Mouse (Mus musculus): ENCODE results near the gene Pex10.

Gene Pex10

DNA sequence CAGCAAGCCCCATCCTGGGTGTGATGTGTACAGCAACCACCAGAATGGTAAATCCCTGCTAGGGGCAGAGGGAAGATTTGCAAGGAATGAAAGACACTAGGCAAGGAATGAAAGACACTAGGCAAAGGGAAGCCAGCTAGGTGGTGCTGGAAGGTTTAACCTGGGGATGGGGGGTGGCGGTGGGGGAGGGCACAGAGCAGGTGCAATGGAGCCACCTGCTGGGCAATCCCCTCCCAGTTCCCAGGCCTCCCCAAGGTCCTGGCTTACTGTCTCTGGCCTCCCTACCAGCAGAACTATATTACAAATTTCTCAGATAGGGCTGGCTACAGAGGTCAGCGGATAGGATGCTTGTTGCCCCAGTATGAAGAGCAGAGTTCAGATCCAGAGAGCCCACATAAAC lies 2.3 kb upstream of the Pex10 start:
- DNase-seq (ENCODE audit: low read depth, low spot score): no peak

DNA sequence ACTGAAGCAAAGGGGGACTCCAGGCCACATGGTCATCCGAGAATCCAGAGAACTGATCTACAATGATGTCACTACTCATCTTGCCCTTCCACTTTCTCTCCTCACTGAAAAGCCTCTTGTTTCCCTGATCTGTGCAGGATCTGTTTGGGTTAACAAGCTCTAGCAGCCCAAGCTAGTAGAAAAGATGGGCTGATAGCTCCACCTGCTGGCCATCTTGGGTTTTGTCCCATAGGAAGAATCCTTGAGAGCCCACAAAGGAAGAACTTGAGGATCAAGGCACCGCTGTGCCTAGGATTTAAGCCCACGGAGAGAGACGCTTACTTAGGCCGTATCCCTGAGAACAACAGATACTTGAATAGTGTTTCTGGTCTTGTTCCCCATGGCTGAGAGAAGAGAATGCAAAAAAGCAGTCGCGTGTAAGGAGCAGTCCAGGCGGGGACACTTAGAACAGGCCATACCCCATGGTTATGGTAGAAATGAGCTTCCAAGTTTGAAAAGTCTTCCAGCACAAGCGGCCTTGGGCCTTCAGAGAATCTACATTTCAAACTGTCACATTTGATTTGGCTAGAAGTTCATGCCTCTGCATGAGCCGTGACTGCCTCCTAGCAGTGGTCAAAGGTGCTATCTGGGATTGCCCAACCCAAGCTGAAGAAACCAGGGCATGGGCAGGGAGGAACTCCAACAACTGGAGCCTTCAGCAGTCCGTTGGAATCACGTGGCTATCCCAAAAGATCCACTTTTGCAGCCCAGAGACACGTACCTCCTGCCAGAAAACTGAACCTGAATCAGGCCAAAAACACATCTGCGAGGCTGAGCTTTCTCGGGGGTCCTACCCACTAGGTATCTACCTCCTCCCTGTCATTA lies 614 bp upstream of the Pex10 start:
- DNase-seq (ENCODE audit: low read depth, low spot score): peak; percentile 97

DNA sequence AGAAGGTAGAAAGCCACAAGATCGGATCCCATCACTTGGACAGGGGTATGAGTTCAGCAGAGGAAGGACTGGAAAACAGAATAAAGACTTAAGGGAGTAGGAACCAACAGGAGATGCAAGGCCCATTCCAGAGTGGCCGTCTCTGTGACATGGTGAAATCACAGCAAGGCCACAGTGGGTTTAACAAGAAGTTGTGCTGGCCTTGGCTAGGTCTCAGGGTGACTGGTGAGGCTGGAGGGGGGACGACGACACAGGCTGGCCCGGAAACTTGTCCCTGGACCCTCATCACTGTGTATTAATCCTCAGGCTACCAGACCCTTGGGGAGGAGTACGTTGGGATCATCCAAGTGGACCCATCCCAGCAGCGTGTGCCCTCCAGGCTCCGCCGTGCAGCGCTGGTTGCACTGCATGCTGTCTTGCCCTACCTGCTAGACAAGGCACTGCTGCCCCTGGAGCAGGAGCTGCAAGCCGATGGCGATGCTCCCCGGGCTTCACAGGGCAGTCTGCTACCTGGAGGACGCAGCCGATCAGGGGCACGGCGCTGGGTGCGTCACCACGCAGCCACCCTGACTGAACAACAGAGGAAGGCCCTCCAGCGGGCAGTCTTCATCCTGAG lies 1.6 kb downstream of the Pex10 start:
- no peak for DNase-seq (ENCODE audit: low read depth, low spot score)

DNA sequence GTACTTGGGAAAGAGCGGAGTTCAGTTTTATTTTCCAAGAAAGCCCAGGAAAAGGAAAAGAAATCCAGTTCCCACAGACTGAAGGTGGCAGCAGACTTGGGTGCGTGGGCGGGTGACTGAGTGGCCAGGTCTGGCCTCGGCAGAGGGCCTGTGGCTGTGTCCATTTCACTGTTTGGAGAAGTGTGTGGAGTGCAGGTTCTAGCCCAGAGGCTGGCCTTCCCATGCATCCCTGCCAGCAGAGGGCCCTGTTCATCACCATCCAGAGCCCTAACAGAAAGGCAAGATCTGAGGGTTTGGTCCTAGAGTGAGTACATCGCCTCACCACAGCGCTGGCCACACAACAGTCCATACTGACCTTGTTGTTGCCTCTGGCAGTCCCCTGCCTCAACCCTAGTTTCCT lies 2.4 kb downstream of the Pex10 start:
- peak; percentile 77 for DNase-seq (ENCODE audit: low read depth, low spot score)

DNA sequence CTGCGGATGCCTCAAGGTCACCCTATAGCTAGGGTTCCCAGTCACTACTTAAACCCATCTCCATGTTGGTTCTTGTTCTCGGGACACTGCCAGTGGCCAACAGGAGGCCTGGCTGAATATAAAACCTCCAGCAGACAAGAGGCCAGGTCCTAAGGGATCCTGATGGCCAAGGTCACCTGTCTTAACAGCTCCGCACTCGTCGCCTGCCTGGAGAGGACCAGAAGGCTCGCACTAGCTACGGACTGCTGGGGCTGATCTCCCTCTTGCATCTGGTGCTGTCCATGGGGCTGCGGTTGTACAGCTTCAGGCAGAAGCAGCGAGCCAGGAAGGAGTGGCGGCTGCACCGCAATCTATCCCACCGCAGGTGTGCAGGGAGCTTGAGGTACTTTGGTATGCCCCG lies 3.4 kb downstream of the Pex10 start:
- DNase-seq (ENCODE audit: low read depth, low spot score): no peak

DNA sequence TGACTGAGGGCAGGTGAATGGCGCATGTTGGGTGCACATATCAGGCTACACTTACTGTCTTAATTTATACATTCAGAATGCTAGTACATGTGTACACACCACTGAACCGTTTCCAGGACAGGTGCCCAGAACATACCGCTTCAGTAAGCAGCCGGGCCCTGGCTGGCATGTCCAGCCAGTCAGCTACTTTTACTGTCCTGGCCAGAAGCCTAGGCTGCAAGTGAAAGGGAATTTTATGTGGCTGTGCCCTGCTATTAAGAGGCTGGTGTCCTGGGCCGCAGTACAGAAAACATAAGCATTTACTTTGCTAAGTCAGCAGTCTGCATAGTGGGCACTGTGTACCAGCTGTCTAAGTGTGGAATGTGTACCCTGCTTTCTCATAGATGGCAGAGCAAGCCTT lies 4.1 kb downstream of the Pex10 start:
- no peak for DNase-seq (ENCODE audit: low read depth, low spot score)

DNA sequence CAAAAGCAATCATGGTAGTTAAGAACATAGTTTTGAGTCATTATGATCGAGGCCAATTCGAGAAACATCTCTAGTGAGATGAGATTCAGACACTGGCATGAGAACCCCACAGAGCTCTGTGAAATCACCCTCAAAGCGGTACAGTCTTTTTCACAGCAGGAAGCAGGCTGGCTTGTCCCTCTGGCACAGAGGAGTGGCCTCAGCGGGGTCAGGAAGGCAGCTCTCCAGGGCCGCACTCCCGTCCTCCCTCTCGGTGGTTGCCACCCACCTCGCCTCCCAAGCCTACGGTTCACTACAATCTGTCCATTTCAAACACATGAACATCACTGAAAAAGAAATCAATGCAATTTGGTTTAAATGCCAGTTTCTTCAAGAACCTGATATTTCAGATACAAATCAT lies 7.6 kb downstream of the Pex10 start:
- DNase-seq (ENCODE audit: low read depth, low spot score): no peak

DNA sequence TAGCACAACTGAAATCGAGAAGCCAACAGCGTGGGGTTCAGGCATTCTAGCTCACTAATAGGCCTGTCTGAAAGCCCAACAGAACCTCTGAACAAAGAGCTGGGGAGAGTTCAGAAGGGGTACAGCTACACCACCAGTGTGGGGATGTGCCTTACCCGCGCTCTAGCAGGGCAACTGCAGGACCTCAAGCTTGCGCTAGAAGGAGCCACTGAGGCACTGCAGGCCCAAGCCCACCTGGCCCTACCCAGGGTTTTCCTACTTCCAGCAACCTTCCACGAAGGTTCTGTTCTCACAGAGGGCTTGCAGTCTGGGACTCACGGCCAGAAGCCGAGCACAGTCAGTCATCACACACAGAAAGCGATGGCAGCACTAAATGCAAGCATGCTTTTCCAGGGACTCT lies 8.3 kb downstream of the Pex10 start:
- DNase-seq (ENCODE audit: low read depth, low spot score): no peak

DNA sequence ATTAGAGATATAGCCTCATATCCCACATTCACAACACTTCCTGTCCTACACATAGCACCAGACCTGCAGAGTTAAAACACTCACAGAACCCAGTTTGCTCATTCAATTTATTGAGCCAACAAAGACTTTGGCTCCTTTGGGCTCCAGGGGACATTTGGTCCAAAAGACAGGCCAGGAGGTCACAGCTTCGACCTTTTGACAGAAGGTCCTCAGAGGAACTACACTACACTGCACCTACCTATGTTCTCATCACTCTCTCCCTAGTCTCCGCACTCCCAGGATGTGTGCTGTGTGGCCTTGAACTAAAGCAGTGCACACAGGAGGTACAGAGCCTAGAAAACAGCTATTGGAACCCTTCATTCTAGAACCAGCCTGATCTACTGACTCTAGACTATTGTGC lies 9.0 kb downstream of the Pex10 start:
- DNase-seq (ENCODE audit: low read depth, low spot score): no peak

DNA sequence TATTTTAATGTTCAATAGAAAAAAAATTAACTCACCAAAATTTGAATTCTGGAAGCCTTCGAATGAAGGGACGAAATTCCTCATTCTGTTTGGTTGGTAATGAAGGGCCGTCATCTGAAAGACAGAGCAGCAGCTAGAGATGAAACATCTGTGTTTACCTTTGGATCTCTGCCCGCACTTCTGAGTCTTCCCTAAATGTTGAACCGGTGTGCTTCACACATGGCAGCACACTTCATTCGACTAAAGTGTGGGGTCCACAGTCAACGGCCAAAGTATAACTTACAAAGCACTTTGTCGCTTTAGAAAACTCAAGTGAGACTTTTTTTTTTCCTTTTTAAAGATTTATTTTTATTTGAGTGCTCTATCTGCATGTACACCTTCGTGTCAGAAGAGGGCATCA lies 9.9 kb downstream of the Pex10 start:
- DNase-seq (ENCODE audit: low read depth, low spot score): no peak

DNA sequence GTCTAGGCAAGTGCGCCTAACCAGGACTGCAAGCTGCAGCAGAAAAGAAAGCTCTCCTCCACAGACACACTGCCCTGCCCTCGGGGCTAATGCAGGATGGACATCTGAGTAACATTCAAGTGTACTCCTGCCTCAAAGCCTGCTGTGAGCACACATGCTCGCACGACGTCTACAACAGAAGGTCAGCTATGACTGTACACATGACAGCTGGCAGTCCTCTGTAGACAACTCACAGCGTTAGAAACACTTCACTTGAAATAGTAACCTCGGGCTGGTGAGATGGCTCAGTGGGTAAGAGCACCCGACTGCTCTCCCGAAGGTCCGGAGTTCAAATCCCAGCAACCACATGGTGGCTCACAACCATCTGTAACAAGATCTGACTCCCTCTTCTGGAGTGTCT lies 12.0 kb downstream of the Pex10 start:
- DNase-seq (ENCODE audit: low read depth, low spot score): peak; percentile 74

DNA sequence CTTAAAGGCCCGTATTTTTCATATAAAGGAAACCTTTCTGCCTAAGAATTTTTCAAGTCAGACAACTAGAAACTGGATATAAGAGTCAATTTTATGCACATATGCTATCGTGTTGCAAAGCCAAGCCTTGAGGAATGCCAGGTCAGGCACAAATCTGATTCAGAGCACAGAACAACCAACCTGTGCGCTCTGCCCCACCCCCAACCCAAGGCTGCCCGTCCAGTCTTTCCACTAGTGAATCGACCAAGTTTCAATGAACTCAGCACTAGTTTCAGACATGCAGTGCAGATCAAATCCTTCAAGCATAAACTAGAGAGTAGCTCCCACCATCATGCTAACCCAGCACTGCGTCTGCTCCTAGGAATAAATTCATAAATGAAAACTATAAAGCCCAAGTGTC lies 12.8 kb downstream of the Pex10 start:
- no peak for DNase-seq (ENCODE audit: low read depth, low spot score)

DNA sequence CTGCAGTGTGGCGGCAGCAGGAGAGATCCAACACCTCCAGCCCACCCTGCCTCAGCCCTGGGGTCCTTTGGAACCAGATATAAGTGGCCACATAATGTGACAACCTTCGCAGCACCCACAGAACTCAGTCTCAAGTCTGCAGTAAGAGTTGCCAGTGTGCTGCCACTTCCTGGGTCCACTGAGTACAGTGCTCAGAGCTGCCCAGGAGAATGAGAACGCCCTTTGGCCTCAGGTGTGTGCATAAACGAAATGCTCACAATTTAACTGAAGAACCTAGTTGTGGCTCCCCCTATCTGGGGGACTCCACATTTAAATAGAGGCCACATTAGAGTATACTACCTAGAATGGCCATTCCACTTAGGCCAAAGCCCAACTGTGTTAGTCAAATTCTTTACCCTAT lies 16.7 kb downstream of the Pex10 start:
- DNase-seq (ENCODE audit: low read depth, low spot score): no peak

DNA sequence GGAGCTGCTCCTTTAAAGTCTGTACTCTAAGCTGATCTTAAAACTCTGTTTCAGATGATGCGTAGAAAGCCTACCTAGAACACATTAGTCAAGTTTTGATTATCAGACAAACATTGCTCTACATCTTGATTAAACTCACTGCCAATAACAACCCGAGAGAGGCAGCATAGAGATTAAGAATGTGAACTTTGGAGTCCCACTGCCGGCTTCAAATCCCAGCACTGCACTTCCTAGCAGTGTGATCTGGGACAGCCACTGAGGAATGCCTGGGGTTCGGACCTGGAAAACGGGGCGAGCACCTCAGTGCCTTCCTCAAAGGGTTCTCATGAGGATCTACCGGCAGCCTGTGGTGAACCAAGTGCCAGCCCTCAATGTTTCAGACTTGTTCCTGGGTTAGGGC lies 17.5 kb downstream of the Pex10 start:
- no peak for DNase-seq (ENCODE audit: low read depth, low spot score)

DNA sequence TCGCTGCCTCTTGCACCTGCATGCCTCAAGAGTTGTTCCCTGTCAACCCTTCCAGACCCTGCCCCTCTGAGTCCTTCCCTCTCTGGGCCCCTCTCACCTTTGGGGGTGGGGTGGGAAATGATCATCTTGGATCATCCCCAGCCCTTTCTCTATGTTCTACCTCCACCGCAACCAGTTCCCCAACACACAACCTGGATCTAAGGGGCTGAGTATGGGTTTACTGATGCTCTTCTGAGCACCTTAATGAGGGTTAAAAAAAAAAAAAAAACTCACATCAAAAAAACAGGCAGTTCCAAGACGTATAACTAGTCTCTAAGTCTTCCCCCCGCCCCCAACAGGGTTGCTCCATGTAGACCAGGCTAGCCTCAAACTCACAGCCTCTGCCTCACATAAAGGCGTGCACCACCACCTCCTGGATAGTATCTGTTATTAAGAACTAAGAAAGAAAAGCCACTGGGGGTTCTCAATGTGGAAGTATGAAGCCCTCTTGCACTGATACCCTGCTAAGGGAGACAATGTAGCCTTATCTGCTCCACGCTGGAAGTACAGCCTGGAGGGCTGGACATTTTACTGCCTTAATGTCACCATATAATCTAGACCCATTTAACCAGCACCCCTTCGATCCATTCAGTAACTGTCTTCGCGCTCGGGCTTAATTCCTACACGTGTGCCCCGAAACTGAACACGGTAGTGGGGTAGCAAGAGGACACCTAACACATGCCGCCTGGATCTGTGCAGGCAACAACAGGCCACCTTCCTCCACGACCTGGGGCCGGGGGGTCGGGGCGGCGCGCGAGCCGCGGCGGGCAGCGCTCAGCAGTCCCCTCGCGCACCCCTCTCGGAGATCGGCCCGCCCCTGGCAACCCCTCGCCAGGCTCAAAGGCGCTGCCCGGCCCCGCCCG lies 18.6 kb downstream of the Pex10 start:
- no peak for DNase-seq (ENCODE audit: low read depth, low spot score)

DNA sequence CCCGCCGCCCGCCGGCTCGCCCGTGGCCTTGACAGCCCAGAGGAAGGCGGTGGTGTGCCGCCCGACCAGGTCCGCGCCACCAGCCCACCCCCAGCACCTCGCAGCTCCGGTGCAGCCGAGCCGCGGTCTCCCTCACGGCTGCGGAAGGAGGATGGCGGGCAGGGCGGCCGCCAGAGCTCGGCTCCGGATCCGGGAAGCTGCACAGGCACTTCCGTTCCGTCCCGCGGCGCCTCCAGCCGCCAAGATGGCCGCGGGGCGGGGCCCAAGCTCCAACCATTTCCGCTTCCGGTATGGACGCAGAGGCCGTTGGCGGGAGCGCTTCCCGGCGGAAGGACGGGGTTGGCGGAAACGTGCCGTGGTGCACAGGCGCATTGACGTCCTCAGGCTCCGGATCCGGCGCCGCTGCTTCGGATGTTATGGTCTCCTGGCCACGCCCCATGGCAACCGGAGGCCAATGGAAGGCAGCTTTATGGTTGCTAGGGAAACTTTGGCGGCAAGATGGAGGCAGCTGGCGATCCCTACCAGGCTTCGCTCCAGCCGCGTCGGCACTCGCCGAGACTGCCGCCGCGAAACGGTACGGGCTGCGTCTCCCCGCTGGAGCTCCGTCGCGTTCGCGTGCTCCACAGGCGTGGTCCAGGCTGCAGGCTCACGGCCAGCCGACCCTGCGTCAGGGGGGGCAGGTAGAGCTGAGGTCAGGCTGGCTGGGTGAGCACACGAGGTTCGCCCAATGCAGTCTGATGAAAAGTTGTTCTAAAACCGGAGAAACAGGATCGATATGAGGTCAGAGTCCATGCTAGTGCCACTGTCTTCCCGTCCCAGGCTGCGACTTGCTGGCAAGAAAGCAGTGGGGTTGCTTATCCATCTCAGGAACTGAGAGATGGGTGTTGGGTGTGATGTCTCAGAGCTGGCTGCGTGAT lies 19.6 kb downstream of the Pex10 start, which contains the start of the genes Rer1 and Morn1:
Gene Rer1, minus strand, starts transcription at position 275 of the 917 bp plus-strand sequence.
Gene Morn1, plus strand, starts transcription at position 470 of the 917 bp plus-strand sequence.
- DNase-seq (ENCODE audit: low read depth, low spot score): peak; percentile 100

DNA sequence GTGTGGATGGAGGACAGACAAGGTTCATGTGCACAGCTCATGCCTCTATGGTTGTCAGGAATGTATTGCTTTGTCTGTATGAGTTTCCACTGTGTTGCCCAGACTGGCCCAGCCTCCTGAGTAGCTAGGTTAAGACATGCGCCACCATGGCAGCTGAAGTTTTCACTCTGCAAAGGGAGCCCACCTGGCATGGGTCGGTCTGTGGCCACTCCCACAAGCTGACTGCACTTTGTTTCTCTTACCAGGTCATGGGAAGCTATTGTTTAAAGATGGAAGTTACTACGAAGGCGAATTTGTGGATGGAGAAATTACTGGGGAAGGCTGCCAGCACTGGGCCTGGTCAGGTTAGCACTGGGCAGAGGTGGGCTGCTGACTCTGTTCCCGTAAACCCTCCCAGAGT lies 22.4 kb downstream of the Pex10 start:
- no peak for DNase-seq (ENCODE audit: low read depth, low spot score)

DNA sequence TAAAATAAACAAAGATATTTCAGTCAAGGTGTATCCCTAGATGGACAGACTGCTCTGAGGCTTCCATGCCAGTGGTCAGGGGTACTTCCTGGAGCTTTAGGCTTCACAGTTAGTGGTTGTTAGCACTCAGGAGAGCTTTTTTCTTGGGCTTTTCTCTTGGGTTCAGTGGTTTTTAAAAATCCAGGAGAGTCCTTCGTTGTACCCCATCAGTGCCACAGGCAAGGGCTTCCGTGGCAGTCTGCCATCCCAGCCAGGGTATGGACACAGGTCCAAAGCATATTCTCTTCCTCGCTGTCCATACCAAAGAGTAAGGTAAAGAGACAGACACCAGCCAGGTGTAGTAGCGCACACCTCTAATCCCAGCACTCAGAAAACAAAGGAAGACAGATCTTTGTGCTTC lies 23.3 kb downstream of the Pex10 start:
- DNase-seq (ENCODE audit: low read depth, low spot score): no peak

DNA sequence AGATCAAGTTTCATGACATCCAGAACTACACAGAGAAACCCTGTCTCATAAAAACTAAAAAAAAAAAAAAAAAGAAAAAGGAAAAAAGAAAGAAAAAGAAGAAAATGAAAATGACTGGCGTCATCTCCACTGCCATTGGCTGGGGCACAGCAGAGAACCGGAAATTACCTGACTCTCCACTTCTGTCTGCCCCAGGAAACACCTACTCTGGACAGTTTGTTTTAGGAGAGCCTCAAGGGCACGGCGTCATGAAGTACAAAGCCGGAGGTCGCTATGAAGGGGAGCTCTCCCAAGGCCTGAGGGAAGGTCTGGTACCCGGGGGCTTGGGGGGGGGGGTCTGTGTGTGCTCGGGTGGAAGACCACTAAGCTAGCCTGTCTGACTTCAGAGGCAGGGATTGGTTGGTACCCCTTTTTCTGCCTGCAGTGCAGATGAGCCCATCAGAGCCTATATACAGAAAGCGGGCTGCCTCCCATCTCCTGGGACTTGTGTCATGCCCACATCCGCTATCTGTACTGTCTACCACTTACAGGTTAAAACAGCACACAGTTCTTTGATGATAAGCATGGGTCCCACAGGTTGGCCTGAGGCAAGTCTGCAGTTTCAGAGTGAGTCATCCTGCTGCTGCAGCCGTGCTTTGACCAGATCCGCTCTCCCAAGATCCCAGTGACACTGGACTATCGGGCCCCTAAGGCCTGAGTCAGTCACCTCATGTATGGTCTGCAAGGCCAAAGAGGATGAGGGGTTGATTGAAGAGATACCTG lies 24.1 kb downstream of the Pex10 start:
- no peak for DNase-seq (ENCODE audit: low read depth, low spot score)

DNA sequence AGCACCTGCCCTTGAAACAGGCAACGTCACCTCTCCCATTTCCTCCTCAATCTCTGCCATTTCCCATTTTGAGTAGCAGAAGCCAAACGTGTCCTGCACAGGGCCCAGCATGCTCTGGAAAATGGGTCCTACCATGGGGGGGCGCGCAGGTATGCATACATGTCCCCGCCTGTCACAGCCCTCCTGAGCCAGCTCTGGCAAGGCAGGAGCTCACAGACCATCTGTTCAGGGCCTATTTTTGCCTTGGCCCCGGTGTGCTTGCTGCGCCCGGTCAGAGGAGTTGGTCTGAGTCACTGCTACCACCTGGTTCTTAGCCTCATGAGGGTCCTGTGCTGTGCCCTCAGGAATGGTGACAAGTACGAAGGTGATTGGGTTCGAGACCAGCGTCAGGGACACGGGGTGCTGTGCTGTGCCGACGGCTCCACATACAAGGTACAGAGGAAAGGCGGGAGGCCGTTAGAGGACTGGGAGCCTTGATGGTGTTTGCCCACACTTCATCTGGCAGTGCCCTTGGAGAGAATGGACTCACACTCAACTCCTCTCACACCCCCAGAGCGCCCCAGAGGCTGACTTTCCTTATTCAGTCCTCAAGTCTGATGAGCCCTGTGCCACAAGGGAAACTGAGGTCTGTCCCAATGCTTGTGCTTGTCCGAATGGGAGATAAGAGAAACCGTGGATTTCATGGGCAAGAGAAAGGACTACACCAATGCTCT lies 26.1 kb downstream of the Pex10 start:
- DNase-seq (ENCODE audit: low read depth, low spot score): peak; percentile 98
